Mouse (Mus musculus): ENCODE results near the gene Chmp4b. TPM values are rescaled to one million over a fixed set of nuclear protein-coding genes. Genes with fewer than 3 reads are reported as not detected.

The Chmp4b gene
- polyA plus RNA-seq, 1 experiment from 2014 or later: 40.0 TPM

- Histone ChIP-seq H3K27ac (no peak overlapping the region), H3K27me3 (replicated peaks) (no peaks in the 10 kb centered on the region), H3K9me3 (no peaks in the 10 kb centered on the region), H3K4me2 (no peak overlapping the region), H3K4me3 (replicated peaks) (no peak overlapping the region), H3K4me1 (peaks cover 14% of the 10 kb centered on the region), H3K9ac (no peak overlapping the region), H3K36me3 (peaks cover 37% of the 10 kb centered on the region)
- whole genome bisulfite sequencing: 89% methylated on average over 14 of the region's 14 CpGs
- ATAC-seq (ENCODE audit: insufficient read depth, low FRiP score, low read depth): no peak
Measured at GRCm38 (mm10) chr2:154689391-154689790, 37.9 kb downstream of the Chmp4b start.

DNA sequence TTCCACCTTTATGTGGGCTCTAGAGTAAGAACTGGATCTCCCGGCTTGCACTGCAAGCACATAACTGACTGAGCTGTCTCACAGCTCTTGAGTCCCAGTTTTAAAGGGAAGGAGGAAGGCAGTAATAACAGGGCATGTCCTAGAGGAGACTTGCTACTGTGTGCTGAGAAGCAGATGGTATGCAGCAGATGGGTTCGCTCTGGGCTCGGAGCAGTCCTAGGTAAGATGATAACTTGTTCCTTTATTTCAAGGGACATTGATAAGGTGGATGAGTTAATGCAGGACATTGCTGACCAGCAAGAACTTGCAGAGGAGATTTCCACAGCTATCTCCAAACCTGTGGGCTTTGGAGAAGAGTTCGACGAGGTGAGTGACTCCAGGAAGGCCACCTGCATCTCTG is 39.5 kb downstream of the Chmp4b start:
- no peak overlapping the region for H3K4me2 ChIP-seq
- no peak overlapping the region for H3K4me3 ChIP-seq (replicated peaks)
- no peak overlapping the region for H3K9ac ChIP-seq
- no peak overlapping the region for H3K27ac ChIP-seq
- no peaks in the 10 kb centered on the region for H3K9me3 ChIP-seq
- H3K4me1 ChIP-seq: peaks cover 11% of the 10 kb centered on the region
- WGBS: 96% methylated on average over 5 of the region's 5 CpGs
- H3K27me3 ChIP-seq (replicated peaks): no peaks in the 10 kb centered on the region
- peaks cover 44% of the 10 kb centered on the region for H3K36me3 ChIP-seq
- ATAC-seq (ENCODE audit: insufficient read depth, low FRiP score, low read depth): no peak

DNA sequence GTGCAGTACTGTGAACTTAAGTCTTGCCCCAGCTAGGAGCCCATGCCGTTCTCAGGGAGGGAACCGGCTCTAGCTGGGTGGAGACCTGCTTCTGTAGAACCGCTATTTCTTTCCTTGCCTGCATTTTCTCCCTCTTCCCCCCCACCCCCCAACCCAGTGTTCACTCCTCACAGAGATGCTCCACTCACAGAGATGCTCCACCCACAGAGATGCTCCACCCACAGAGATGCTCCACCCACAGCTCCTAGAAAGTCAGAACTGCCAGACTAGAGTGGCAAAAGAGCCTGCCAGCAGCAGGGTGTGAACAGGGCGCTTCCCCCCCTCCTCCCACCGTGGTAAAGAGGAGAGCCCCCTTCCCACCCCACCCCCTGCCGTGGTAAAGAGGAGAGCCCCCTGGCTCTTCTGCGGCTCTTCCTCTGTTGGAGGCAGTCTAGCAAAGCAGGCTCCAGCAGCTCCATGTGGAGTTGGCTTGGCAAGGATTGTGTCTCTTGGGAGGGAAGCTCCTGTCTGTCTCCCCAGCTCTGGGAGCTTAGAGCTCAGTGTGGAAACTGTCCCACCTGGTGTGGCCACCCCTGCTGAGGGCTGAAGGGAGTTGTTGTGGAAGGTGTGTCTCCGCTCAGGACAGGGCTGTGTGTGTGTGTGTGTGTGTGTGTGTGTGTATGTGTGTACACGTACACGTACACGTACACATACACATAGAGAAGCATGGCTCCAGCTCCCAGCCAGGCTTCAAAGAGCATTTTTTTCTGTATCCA is 41.9 kb downstream of the Chmp4b start:
- ATAC-seq (ENCODE audit: insufficient read depth, low FRiP score, low read depth): peak; percentile 8; the same call in 1 of the 2 replicates
- H3K27ac ChIP-seq: peak overlapping the region; percentile 77
- H3K4me1 ChIP-seq: peaks cover 7% of the 10 kb centered on the region; the same call in 1 of the 2 replicates
- H3K27me3 ChIP-seq (replicated peaks): no peaks in the 10 kb centered on the region
- H3K36me3 ChIP-seq: peaks cover 44% of the 10 kb centered on the region
- H3K9me3 ChIP-seq: no peaks in the 10 kb centered on the region
- no peak overlapping the region for H3K4me2 ChIP-seq
- no peak overlapping the region for H3K4me3 ChIP-seq (replicated peaks)
- H3K9ac ChIP-seq: no peak overlapping the region
- whole genome bisulfite sequencing: 67% methylated on average over 11 of the region's 11 CpGs

DNA sequence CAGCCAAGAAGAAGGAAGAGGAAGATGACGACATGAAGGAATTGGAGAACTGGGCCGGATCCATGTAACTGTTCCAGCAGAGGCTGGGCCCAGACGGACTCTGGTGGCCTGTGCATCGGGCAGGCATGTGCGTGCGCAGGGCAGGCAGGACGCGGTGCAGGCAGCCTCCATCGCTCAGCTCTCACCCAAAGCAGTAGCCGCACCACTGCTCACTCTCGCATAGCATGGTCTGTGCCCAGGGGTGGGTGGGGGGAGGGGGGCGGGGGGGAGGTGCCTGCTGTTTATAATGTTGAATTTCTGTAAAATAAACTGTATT is 42.4 kb downstream of the Chmp4b start:
- Histone ChIP-seq H3K27me3 (replicated peaks) (no peaks in the 10 kb centered on the region), H3K9ac (no peak overlapping the region), H3K4me2 (no peak overlapping the region), H3K4me1 (peaks cover 7% of the 10 kb centered on the region; the same call in 1 of the 2 replicates), H3K36me3 (peaks cover 44% of the 10 kb centered on the region), H3K4me3 (replicated peaks) (no peak overlapping the region), H3K9me3 (no peaks in the 10 kb centered on the region), H3K27ac (peak overlapping the region; percentile 77)
- peak; percentile 69 for ATAC-seq (ENCODE audit: insufficient read depth, low FRiP score, low read depth)
- 73% methylated on average over 12 of the region's 12 CpGs for WGBS

DNA sequence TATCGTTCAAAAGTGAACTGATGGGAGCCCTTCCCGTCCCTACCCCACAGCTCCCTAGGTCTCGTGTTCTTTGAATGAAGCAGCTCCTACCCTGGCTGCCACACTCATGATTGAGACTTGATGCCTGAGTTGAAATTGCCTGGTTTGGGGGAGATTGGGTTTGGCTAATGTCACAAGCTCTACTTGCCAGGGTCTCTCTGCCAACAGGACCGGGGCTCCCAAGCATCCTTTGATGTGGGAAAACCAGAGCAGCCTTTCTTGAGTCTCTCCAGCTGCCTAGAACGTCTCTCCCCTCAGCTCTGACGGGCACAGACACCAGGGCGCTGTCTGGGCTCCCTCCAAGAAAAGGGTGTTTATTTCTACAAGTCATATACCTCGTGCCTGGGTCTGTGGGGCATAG is 44.2 kb downstream of the Chmp4b start:
- Histone ChIP-seq H3K4me3 (replicated peaks) (no peak overlapping the region), H3K27ac (no peak overlapping the region), H3K4me2 (no peak overlapping the region), H3K36me3 (peaks cover 29% of the 10 kb centered on the region), H3K27me3 (replicated peaks) (no peaks in the 10 kb centered on the region), H3K4me1 (peaks cover 7% of the 10 kb centered on the region; the same call in 1 of the 2 replicates), H3K9me3 (no peaks in the 10 kb centered on the region), H3K9ac (no peak overlapping the region)
- no peak for ATAC-seq (ENCODE audit: insufficient read depth, low FRiP score, low read depth)
- 65% methylated on average over 8 of the region's 8 CpGs for WGBS

GRCm38 (mm10) chr2:154696660-154697059 is 45.2 kb downstream of the Chmp4b start:
- 71% methylated on average over 3 of the region's 3 CpGs for WGBS
- H3K4me1 ChIP-seq: peaks cover 7% of the 10 kb centered on the region; the same call in 1 of the 2 replicates
- H3K9me3 ChIP-seq: no peaks in the 10 kb centered on the region
- no peak overlapping the region for H3K27ac ChIP-seq
- H3K4me3 ChIP-seq (replicated peaks): no peak overlapping the region
- no peak overlapping the region for H3K9ac ChIP-seq
- H3K4me2 ChIP-seq: no peak overlapping the region
- no peak for ATAC-seq (ENCODE audit: insufficient read depth, low FRiP score, low read depth)
- H3K36me3 ChIP-seq: peaks cover 23% of the 10 kb centered on the region
- H3K27me3 ChIP-seq (replicated peaks): no peaks in the 10 kb centered on the region

DNA sequence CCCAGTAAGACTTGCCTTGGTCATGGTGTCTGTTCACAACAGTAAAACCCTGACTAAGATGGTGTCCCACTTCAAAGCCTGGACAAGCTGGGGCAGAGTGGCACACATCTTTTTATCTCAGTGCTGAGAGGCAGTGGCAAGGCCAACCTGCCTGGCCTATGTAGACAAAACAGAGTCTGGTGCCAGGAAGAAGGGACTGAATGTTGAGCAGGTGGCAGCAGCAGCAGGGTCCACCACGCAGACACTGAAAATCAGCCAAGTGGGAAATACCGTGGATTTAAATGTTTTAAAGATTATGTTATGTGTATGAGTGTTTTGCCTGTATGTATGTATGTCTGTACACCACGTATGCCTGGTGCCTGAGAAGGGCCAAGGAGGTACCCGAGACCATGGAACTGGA is 47.9 kb downstream of the Chmp4b start:
- peaks cover 6% of the 10 kb centered on the region; the same call in 1 of the 2 replicates for H3K36me3 ChIP-seq
- 89% methylated on average over 4 of the region's 4 CpGs for WGBS
- H3K9ac ChIP-seq: no peak overlapping the region
- no peak overlapping the region for H3K27ac ChIP-seq
- no peaks in the 10 kb centered on the region for H3K9me3 ChIP-seq
- H3K4me3 ChIP-seq (replicated peaks): no peak overlapping the region
- no peaks in the 10 kb centered on the region; the same call in 1 of the 2 replicates for H3K4me1 ChIP-seq
- H3K27me3 ChIP-seq (replicated peaks): no peaks in the 10 kb centered on the region
- no peak for ATAC-seq (ENCODE audit: insufficient read depth, low FRiP score, low read depth)
- H3K4me2 ChIP-seq: no peak overlapping the region

DNA sequence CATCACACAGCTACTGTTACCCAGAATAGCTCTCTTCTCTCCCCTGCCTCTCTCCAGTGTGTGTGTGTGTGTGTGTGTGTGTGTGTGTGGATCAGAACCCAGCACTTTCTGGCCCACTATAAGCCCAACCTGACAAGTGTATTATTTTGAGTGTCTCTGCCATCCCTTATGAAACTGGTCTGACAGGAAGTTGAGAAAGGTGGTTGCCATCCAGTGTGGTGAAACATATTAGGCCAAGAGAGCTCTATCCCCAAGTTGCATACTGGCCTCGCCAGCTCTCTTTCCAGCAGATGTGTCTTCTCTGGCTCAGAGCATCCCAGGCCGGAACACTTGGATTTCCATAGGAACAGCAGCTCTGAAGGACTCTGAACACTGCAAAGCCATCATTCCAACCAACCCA is 48.7 kb downstream of the Chmp4b start:
- no peak overlapping the region for H3K4me2 ChIP-seq
- no peak overlapping the region for H3K27ac ChIP-seq
- H3K4me1 ChIP-seq: no peaks in the 10 kb centered on the region; the same call in 1 of the 2 replicates
- H3K36me3 ChIP-seq: peaks cover 3% of the 10 kb centered on the region; the same call in 1 of the 2 replicates
- H3K27me3 ChIP-seq (replicated peaks): no peaks in the 10 kb centered on the region
- H3K9me3 ChIP-seq: no peaks in the 10 kb centered on the region
- H3K9ac ChIP-seq: no peak overlapping the region
- WGBS: 78% methylated on average over 2 of the region's 2 CpGs
- no peak overlapping the region for H3K4me3 ChIP-seq (replicated peaks)
- no peak for ATAC-seq (ENCODE audit: insufficient read depth, low FRiP score, low read depth)

- H3K4me3 ChIP-seq (replicated peaks): no peak overlapping the region
- H3K9me3 ChIP-seq: no peaks in the 10 kb centered on the region
- H3K4me1 ChIP-seq: peaks cover 2% of the 10 kb centered on the region
- H3K27ac ChIP-seq: no peak overlapping the region
- H3K27me3 ChIP-seq (replicated peaks): no peaks in the 10 kb centered on the region
- peak; percentile 66; the same call in 1 of the 2 replicates for ATAC-seq (ENCODE audit: insufficient read depth, low FRiP score, low read depth)
- H3K4me2 ChIP-seq: peak overlapping the region; percentile 42
- H3K36me3 ChIP-seq: no peaks in the 10 kb centered on the region
- peak overlapping the region; percentile 12; the same call in 1 of the 2 replicates for H3K9ac ChIP-seq
- 5% methylated on average over 17 of the region's 17 CpGs for WGBS
Measured at GRCm38 (mm10) chr2:154702637-154703315, 51.3 kb downstream of the Chmp4b start.

GRCm38 (mm10) chr2:154706526-154707280 is 55.2 kb downstream of the Chmp4b start:
- 66% methylated on average over 11 of the region's 11 CpGs for WGBS
- no peak overlapping the region for H3K4me3 ChIP-seq (replicated peaks)
- no peak overlapping the region for H3K9ac ChIP-seq
- no peaks in the 10 kb centered on the region for H3K27me3 ChIP-seq (replicated peaks)
- H3K27ac ChIP-seq: no peak overlapping the region
- no peak for ATAC-seq (ENCODE audit: insufficient read depth, low FRiP score, low read depth)
- H3K9me3 ChIP-seq: no peaks in the 10 kb centered on the region
- no peak overlapping the region for H3K4me2 ChIP-seq
- H3K36me3 ChIP-seq: no peaks in the 10 kb centered on the region
- peaks cover 6% of the 10 kb centered on the region for H3K4me1 ChIP-seq

- Histone ChIP-seq H3K4me1 (peaks cover 6% of the 10 kb centered on the region), H3K4me3 (replicated peaks) (no peak overlapping the region), H3K27me3 (replicated peaks) (no peaks in the 10 kb centered on the region), H3K9ac (no peak overlapping the region), H3K4me2 (no peak overlapping the region), H3K36me3 (no peaks in the 10 kb centered on the region), H3K9me3 (no peaks in the 10 kb centered on the region), H3K27ac (no peak overlapping the region)
- WGBS: 50% methylated on average over 7 of the region's 7 CpGs
- ATAC-seq (ENCODE audit: insufficient read depth, low FRiP score, low read depth): no peak; the same call in 1 of the 2 replicates
Measured at GRCm38 (mm10) chr2:154707284-154707683, 55.8 kb downstream of the Chmp4b start.

Data from stomach, embryonic 15.5 days (tissue).